Mouse (Mus musculus): ENCODE measurements around the gene Lingo1.

The Lingo1 gene

DNA sequence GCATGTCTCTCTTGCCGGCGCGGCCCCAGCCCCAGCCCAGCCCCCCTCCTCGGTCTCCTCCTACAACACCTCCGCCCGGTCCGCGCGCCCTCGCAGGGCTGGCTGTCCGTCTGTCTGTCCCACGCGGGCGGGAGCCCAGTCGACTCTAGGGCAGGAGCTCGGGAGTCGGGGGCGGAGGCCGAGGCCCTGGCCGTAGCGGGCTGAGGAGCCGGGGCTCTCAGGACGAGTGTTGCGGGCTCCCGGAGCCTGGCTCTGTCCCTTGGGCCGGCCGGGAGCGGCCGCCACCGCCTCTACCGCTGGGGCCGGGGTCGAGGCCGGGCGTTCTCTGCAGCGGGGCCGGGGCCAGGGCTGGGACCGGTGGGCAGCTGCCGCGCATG, 161.2 kb downstream of the Lingo1 start:
- peak in 1 of 2 experiments; percentile 64 for DNase-seq (ENCODE audit: low spot score in 2 of 2)

DNA sequence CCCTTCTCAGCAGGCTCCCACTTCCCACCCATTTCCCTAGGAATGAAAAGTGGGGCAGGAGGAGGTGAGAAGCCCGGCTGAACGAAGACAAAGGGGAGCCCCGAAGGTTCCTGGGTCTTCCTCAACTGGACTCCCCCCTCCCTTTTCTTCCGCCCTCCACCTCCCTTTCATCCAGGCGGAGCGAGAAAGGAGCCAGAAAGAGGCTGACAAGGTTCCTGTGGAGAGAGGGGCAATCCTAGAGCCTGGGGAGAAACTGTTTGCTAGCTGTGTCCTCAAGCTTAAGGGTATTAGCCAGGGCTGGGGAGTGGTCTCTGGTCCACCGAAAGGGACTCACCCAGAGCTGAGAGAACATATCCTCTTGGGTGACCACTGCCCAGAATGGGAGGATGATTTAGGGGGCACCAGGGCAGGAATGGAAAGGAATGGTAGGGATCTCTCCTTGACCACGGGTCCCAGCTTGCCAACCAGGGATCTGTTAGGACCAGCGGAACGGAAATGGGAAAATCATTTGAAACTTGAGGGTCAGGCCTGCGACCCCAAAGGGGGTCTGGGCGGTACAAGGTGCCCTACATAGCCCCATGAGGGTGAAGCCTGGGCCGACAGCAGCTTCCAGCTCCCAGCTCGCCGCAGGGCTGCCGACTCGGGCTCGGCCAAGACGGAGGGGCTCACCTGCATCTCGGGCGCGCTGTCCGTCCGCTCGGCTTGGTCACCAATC, 161.7 kb downstream of the Lingo1 start:
- no peak for DNase-seq (ENCODE audit: low spot score in 2 of 2)

DNA sequence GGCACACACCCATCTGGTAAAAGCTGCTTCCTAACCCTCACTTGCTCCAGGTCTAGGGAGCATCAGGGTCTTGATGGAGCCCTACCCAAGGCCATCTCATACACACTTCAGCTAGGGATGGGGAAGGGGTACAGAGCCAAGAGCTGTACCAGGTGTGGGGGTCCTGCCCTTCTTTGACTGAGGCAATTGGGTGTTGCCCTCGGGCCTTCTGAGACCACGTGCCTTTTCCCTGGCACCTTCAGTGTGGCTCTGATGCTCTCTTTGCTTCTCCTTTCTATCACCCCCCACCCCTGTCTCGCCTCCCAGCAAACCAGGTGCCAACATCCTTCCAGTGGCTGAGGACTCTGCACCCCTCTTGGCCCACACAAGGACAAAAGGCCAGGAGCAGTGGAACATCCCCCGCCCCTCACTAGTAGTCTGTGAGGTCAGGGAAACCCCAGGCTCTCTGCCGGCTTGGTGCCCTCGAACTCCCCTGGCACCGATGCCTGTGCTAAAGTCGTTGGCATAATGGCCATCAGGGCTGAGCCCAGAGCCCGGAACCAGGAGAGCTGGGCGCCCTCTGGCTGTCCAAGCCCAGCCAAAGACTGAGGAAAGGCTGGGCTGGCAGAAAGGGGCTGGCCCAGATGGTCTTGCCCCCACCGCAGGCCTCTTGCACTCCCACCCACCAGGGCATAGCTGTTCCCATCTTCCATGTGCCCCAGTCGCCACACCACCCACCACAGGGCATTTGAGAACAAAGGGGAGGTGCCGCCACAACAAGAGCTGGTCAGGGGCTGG, 162.6 kb downstream of the Lingo1 start:
- no peak for DNase-seq (ENCODE audit: low spot score in 2 of 2)

DNA sequence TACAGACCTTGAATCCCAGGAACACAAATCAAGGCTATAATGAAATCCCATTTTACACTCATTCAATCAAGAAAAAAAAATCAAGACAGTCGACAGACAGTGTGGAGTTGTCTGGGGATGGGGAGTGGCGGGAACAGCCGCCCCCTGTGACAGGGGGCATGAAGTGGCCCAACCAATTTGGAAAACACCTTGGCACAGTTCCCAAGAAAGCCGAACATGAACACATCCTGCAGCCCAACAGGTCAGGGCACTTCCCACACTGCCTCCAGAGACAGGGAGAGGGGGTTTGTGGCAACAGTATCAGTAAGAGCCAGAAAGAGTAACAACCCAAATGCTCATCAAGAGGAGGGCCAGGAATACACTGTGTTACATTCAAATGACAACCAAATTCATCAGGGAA, 165.3 kb downstream of the Lingo1 start:
- no peak for DNase-seq (ENCODE audit: low spot score in 2 of 2)

DNA sequence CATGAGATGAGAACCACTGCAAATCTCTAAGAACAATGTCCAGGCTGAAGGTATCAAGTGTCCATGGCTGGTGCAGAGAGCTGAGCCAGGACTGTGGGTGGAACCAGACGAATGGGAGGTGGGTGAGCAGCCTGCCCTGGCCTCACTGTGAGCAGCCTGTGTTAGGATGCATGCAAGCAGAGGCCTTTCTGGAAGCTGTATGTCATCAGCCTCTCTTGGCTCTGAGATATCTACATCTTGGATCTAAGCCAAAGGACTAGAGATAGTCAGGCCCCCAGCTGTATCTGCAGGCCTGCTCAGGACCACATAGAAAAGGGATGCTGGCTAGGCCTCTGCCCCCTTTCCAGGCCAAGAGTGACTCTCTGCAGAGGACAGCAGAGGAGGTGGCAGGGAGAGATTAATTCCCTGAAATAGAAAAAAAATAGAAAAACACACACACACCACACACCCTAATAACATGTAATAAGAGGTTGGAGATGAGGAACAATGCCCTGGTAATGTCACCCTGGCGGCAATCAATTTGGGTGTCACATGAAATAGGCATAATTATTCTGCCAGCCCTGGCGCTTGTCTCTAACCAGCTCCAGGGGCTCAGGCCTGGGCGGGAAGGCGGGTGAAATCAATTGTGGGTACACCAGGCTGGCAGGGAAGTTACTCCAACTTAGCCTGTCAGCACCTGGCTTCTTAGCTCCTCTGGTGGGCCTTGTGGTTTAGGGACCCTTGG, 166.4 kb downstream of the Lingo1 start:
- DNase-seq (ENCODE audit: low spot score in 2 of 2), result no peak

DNA sequence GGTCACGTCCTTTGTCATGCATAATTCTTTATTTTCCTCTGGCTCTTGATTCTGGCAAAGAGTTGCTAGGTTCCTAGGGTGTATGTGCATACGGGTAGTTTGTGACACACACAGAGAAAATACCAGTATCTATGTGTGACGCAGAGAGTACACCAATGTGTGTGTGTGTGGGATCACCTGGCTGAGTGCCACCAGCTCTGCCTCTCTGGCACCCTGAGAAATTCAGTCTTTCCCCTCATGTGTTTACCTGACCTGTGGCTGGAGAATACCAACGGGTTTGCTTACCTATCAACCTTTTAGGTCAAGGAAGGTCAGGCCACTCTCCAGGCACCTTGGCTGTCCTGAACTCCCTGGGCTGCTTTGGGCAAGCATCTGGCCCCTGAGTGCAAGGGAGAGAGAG, 169.0 kb downstream of the Lingo1 start:
- no peak for DNase-seq (ENCODE audit: low spot score in 2 of 2)

DNA sequence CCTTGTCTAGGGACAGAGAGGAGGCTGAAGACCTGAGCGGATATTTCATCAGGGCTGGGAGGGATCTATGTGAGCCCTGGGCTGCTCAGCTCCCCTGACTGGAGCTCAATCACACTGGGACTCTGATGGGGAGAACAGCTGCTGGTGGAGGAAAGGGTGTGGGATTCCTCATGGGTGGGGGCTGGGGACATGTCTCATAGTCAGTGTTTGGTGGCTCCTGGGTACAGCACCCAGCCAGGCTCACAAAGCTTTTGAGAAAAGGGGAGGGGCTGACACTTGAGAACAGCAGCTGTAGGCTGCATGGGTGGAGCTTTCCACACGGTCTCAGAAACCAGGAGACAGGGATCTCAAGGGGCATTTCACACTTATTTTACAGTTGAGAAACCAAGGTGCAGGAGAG, 171.3 kb downstream of the Lingo1 start:
- no peak for DNase-seq (ENCODE audit: low spot score in 2 of 2)

DNA sequence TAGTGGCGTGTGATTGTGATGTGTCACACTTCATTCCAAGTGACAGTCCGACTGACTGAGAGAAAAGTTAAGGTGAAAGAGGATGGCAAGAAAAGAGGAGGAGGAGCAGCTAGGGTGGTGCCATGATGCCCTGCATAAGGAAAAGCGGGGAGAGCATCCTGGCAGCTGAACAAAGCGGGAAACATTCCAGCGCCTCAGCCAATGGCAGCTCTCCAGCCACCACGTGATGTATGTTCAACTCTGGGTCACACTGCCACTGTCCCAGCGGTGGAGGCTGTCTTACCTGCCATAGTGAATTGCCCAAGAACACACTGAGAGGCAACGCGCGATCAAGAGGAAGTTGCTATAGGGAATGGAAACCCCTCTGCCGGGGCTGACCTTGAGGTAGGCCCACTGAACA, 172.9 kb downstream of the Lingo1 start:
- no peak for DNase-seq (ENCODE audit: low spot score in 2 of 2)

DNA sequence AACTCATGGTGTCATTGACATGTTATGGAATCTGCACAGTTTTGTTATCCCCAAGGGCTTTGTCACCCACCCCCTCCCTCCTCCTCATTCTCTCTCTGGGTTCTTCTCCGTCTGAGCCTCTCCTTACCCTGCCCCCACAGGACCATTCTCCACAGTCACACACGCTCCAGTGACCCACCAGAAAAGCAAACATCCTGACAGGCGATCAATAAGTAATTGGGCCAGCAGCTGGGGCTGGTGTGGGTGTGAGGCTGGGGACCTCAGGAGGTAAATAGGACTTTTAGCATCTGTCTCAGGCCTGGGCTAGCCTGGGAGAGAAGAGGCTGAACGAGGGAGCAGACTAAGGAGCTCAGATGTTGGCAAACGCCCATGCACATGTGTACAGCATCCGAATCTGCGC, 173.5 kb downstream of the Lingo1 start:
- DNase-seq (ENCODE audit: low spot score in 2 of 2), result no peak

DNA sequence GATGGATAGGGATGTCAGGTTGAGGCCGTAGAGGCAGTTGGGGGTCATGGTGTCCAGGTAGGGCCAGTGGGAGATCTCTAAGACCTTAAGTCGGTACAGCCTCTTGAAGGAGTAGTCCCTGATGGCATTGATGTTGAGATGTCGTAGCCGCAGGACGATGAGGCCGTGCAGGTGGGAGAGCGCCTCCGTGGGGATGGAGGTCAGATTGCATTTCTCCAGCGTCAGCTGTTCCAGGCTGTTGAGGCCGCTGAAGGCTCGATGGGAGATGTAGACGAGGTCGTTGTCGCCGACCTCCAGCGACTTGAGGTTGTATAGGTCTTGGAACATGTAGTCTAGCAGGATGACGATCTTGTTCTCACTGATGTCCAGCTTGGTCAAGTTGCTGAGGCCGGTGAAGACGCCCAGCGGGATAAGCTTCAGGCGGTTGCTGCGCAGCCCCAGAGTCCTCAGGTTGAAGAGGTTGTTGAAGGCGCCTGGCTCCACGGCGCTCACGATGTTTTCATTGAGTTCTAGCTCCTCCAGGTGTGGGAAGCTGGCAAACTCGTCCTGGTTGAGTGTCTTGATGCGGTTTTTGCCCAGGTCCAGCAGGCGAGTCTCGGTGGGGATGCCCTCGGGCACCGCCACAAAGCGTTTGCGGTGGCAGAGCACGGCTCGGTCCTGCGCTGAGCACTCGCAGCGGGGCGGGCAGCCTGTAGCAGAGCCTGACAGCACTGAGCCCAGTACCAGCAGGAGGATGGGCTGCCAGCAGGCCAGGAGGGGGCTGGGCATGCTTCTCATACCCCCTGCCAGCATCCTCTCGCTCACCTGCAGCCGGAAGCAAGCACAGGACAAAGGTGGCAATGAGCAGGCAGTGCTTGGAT, 175.5 kb downstream of the Lingo1 start:
- no peak for DNase-seq (ENCODE audit: low spot score in 2 of 2)

DNA sequence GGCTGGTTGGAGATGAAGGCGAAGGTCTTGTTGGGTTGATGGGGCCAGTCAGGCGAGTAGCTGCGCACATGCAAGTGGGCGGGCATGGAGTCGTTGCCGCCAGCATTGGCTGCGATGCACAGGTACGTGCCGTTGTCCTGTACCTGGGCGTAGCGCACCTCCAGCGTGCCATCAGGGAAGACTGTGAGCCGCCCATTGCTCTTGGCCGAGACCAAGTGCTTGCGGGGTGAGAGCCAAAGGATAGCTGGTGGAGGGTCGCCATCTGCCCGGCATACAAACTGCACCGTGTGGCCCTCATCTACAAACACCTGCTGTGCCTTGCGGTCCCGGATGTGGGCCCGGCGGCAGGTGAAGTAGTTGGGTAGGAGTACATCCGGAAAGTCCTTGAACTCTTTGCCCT, 176.6 kb downstream of the Lingo1 start:
- no peak for DNase-seq (ENCODE audit: low spot score in 2 of 2)

DNA sequence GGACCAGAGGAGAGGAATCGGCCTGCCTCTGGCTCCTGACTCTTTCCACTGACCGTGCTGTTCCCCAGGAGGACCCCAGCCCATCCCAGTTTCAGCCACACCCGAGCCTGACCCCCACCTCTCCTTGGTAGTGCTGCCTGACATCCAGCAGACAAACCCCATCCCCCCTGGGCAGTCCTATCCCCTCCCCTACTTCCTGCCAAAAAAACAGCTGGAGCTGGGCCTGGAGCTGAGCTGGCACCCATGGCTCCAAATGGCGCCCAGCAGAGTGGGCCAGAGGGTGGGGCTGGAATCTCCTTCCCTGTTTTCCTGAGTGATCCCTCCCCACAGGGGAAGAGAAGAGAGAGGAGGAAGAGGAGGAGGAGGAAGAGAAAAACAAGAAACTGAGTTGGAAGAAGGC, 177.6 kb downstream of the Lingo1 start:
- no peak for DNase-seq (ENCODE audit: low spot score in 2 of 2)

DNA sequence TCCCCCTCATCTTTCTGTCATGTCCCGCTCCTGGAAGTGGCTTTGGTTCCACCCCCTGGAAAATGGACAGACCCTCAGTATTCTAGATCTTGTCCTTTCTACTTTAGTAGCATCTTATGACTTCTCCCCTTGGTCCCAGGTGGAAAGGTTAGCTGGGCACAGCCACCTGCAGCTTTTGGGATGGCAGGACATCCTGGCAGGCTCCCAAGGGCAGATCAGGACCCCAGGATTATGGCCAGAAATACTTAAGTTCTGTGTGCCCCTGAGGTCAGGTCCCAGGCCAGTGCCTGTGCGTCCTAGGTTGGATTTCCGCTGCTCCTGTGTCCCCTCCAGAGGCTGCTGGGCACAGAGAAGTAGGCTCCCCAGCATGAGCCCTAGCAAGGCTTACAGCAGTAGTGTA, 180.2 kb downstream of the Lingo1 start:
- no peak for DNase-seq (ENCODE audit: low spot score in 2 of 2)

DNA sequence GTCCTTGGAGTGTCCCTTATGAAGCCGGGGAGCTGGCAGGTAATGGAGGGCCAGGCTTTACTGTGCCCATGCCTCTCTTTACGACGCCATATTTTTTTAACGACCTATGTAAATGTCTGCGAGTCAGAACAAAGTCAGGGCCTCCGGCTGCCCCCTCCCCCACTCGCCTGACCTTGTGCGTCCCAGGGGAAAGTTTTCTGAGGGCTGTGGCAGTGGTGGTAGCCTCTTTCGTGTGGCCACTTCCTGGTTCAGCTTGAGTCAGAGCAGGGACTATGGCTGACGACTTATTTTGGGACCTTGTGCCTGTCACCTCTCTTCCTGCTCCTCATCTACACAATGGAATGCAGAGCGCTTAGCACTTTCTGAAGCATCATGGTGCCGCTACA, 183.5 kb downstream of the Lingo1 start:
- DNase-seq (ENCODE audit: low spot score in 2 of 2), result no peak

DNA sequence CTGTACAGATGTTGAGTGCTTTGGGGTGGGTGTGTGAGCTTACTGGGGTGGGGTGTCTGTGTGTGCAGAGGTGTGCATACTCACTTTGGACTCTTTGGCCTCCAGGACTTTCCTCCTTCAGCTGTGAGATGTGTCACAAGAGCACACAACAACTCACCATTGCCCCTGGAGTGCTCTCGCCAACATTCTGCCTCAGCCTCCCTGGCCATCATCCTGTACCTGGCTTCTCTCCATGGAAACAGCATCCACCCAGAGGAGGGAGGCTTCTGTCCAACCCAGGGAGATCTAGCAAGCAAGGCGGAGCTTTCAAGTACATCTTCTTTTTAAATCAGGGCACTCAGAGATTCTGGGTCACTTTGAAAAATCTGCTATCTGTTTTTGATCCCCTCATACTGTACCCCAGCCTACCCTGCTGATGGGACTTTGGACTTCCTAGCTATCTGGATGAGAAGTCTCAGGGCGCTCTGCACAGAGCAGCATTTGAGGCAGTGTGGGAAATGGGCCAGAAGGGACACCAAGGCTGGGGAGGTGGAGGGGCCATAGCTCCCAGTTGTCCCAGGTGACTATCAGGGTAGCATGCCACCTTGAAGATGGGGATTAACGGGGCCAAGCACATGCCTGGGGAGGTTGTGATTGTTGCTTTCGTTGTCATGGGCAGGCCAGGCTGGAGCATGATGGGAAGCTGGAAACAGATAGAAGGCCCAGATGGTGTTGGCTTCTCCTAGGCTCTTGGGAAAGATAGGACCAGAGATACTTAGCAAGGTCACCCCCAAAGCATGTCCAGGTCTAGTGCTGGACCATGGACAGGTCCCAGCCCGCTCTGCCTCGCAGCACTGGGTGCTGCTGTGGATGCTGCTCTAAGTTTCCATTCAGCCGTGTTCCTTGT, 184.1 kb downstream of the Lingo1 start:
- DNase-seq (ENCODE audit: low spot score in 2 of 2), result no peak

DNA sequence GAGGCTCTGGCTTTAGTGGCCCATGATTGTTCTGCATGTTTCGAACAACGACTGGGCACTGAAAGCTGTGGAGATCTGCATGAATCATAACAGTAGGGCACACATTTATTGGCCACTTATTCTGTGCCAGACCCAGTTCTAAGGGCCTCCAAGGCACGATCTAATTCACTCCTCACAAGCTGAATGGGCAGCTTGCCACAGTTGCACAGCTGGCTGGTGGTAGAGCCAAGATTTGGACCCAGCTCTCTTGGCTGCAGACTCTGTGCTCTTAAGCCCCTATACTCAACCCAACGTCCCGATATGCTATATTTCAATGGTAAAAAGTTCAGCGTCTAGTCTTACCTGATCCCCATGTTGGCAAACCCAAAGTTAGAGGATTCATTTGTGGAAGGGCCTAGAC, 185.3 kb downstream of the Lingo1 start:
- DNase-seq (ENCODE audit: low spot score in 2 of 2), result no peak

DNA sequence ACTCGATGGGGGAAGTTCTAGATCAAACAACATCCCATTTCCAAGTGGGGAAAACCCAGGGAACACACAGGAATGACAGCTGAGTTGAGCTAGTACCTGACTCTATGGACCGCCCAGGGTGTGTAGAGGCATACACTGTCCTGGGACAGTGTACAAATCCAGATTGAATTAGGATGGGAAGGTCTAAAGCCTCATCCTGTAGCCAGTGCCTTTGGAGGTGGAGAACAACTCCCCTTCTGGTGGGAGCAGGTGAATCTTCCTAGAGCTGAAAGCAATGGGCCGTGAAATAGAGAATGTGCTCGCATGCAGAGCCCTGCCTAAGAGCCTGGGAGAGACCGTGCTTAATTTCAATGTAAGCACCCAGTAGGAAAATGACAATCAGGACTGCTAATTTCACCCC, 185.8 kb downstream of the Lingo1 start:
- DNase-seq (ENCODE audit: low spot score in 2 of 2), result no peak

DNA sequence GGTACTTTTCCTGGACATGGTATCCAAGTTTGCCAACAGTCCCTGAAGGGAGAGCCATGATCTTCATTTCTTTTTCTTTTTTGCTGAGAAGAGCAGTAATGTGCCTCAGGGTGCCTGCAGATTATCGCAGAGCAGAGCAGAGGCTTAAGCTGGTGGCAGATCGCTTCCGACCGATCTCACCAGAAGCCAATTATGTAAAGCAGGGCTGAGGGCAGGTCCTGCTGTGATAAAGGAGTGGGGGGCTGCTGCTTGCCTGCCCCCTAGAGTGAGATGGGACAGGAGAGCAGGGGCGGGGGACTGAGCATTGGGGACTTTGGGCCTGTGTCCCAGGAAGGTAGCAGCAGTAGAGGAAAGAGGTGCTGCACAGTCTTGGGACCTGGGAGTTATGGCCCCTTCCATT, 186.8 kb downstream of the Lingo1 start:
- DNase-seq (ENCODE audit: low spot score in 2 of 2), result no peak

DNA sequence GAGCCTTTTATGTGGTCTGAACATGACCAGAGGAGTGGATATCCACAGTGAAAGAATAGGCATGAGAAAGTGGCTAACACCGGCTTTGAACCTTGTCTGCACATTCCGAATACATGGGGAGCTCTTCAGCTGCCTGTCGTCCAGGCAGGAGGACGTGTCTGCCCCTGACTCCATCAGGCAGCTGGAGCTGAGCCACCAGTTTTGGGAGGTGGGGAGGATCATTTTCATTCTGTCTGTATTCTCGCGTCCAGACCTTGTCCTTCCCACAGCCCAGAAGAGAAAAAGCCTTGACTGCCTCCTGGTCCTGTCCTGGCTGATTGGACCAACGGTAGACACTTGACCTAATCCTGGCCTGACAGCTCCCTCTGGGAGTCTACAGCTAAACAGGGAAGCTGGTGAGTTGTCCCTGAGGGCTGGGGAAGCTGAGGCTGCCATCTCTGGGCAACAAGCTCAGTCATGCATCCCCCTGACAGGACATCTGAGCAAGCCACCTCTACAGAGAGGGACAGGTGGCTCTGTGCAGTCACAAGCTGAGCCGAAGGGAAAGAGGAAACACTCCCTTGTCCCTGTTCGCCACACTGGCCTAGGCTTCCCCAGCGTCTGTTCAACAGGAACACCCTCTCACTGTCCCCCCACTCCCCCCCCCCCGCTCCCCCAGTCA, 187.4 kb downstream of the Lingo1 start:
- DNase-seq (ENCODE audit: low spot score in 2 of 2), result no peak

DNA sequence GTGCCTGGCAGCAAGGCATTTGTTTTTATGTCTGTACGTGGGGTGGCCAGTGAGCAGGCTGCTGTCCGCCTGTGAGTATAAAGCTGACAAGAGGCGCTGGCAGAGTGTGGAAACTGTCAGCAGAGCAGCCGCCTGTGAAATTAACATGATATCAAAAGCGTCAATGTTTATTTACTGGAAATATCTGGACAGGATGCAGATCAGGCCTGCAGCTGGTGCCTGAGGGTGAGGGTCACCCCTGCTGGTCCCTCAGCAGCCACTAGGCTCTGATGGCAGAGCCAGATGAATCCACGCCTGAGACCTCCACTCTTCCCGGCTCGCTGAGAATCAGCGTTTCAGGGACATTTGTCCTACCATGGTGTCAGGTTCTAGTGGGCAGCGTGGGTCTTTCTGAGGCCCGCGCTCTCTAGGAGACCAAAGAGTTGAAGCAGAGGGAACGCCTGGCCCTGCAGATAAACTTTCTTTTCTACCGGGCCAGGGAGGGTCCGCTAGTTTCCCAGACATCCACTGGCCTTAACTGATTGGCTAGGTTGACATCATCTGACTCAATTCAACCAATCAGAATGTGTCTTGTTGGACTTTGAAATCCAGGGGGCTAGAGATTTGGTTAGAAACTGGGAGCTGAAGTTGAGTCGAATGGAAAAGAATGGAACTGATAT, 190.1 kb downstream of the Lingo1 start:
- DNase-seq (ENCODE audit: low spot score in 2 of 2), result no peak

Data from spleen, postnatal 4 days (tissue).